Mouse (Mus musculus) bone marrow, adult 2 months (tissue): ENCODE results near the gene Slc25a33.

ENCODE experiments used
- CTCF ChIP-seq: fragments of 200-500 bp; IDR thresholded peaks from 2 replicates; pipeline ENCODE4 v1.5.1; 2011; ENCODE audit warnings: low read length, control low read depth; ENCODE audit not compliant: control insufficient read depth, insufficient read depth
- POLR2A ChIP-seq: fragments of 200-500 bp; IDR thresholded peaks from 2 replicates; pipeline ENCODE4 v1.6.1; 2011; ENCODE audit warnings: low read depth, mild to moderate bottlenecking, control low read depth, low read length, borderline replicate concordance; ENCODE audit not compliant: control insufficient read depth

GRCm38 (mm10) chr4:149744119-149744518 lies 30.0 kb downstream of the Slc25a33 start:
- TF ChIP-seq CTCF (no peak), POLR2A (no peak)
